Mouse (Mus musculus): ENCODE data around the gene Ggta1. TPM values are rescaled to one million over a fixed set of nuclear protein-coding genes. Genes with fewer than 3 reads are reported as not detected.
"Not testable (repeated sequence)": the region's sequence is repeated elsewhere in the genome, so short reads cannot be mapped to it uniquely, and the experiment has no call there.

The Ggta1 gene
- polyA plus RNA-seq, 1 experiment, result 4.9 TPM

- Histone ChIP-seq H3K4me2 (ENCODE audit: low read depth) (no peak overlapping the region), H3ac (ENCODE audit: control insufficient read depth, insufficient read length) (no peak overlapping the region), H3K36me3 (ENCODE audit: control insufficient read depth, insufficient read depth) (no peaks in the 10 kb centered on the region), H3K27me3 (ENCODE audit: control insufficient read depth, insufficient read depth, insufficient read length) (no peaks in the 10 kb centered on the region), H3K79me2 (ENCODE audit: control insufficient read depth, insufficient read depth) (peaks cover 4% of the 10 kb centered on the region), H3K4me3 (no peak overlapping the region)
- TF ChIP-seq E2F4 (IDR thresholded peaks at IDR 0.05; ENCODE audit: insufficient read depth) (no peak), POLR2A (IDR thresholded peaks at IDR 0.05; ENCODE audit: insufficient read length, low read depth) (no peak)
Measured at GRCm38 (mm10) chr2:35453736-35454135, 9.3 kb downstream of the Ggta1 start.

GRCm38 (mm10) chr2:35452695-35453094 lies 10.3 kb downstream of the Ggta1 start:
- not testable (repeated sequence) for H3K36me3 ChIP-seq (ENCODE audit: control insufficient read depth, insufficient read depth); H3K4me2 ChIP-seq (ENCODE audit: low read depth); H3ac ChIP-seq (ENCODE audit: control insufficient read depth, insufficient read length); H3K79me2 ChIP-seq (ENCODE audit: control insufficient read depth, insufficient read depth); H3K27me3 ChIP-seq (ENCODE audit: control insufficient read depth, insufficient read depth, insufficient read length); H3K4me3 ChIP-seq

GRCm38 (mm10) chr2:35451484-35452050 lies 11.5 kb downstream of the Ggta1 start:
- peaks cover 4% of the 10 kb centered on the region for H3K79me2 ChIP-seq (ENCODE audit: control insufficient read depth, insufficient read depth)
- no peaks in the 10 kb centered on the region for H3K36me3 ChIP-seq (ENCODE audit: control insufficient read depth, insufficient read depth)
- no peaks in the 10 kb centered on the region for H3K27me3 ChIP-seq (ENCODE audit: control insufficient read depth, insufficient read depth, insufficient read length)
- H3K4me3 ChIP-seq, result no peak overlapping the region
- H3K4me2 ChIP-seq (ENCODE audit: low read depth), result no peak overlapping the region
- H3ac ChIP-seq (ENCODE audit: control insufficient read depth, insufficient read length), result no peak overlapping the region
- TF ChIP-seq USF1 (IDR thresholded peaks at IDR 0.05; ENCODE audit: low read depth) (no peak), TCF3 (IDR thresholded peaks at IDR 0.05; ENCODE audit: insufficient read length, low read depth) (no peak), E2F4 (IDR thresholded peaks at IDR 0.05; ENCODE audit: insufficient read depth) (no peak), REST (IDR thresholded peaks at IDR 0.05; ENCODE audit: insufficient read depth, insufficient read length) (no peak), TCF12 (IDR thresholded peaks at IDR 0.05; ENCODE audit: insufficient read depth, poor library complexity, severe bottlenecking) (no peak), MAX (IDR thresholded peaks at IDR 0.05; ENCODE audit: low read depth) (no peak), SRF (IDR thresholded peaks at IDR 0.05; ENCODE audit: control insufficient read depth, insufficient read length, low read depth) (no peak), MYOG (IDR thresholded peaks at IDR 0.05; ENCODE audit: control insufficient read depth in 1 of 3, insufficient read depth in 1 of 3, insufficient read length in 2 of 3, low read depth in 2 of 3) (no peak), MYOD1 (IDR thresholded peaks at IDR 0.05; ENCODE audit: control insufficient read depth in 1 of 3, insufficient read length in 2 of 3, low read depth in 2 of 3) (no peak), POLR2A (IDR thresholded peaks at IDR 0.05; ENCODE audit: insufficient read length, low read depth) (no peak), POLR2AphosphoS2 (IDR thresholded peaks at IDR 0.05; ENCODE audit: insufficient read length, low read depth) (no peak), CEBPB (IDR thresholded peaks at IDR 0.05; ENCODE audit: insufficient read depth, poor library complexity, severe bottlenecking) (no peak)

- no peaks in the 10 kb centered on the region for H3K27me3 ChIP-seq (ENCODE audit: control insufficient read depth, insufficient read depth, insufficient read length)
- H3K36me3 ChIP-seq (ENCODE audit: control insufficient read depth, insufficient read depth), result no peaks in the 10 kb centered on the region
- peaks cover 4% of the 10 kb centered on the region for H3K79me2 ChIP-seq (ENCODE audit: control insufficient read depth, insufficient read depth)
- no peak overlapping the region for H3K4me2 ChIP-seq (ENCODE audit: low read depth)
- TF ChIP-seq TCF3 (IDR thresholded peaks at IDR 0.05; ENCODE audit: insufficient read length, low read depth), result no peak
- no peak for TF ChIP-seq POLR2AphosphoS2 (IDR thresholded peaks at IDR 0.05; ENCODE audit: insufficient read length, low read depth)
- no peak for TF ChIP-seq E2F4 (IDR thresholded peaks at IDR 0.05; ENCODE audit: insufficient read depth)
- no peak for TF ChIP-seq CEBPB (IDR thresholded peaks at IDR 0.05; ENCODE audit: insufficient read depth, poor library complexity, severe bottlenecking)
- no peak for TF ChIP-seq MAX (IDR thresholded peaks at IDR 0.05; ENCODE audit: low read depth)
- no peak for TF ChIP-seq MYOG (IDR thresholded peaks at IDR 0.05; ENCODE audit: control insufficient read depth in 1 of 3, insufficient read depth in 1 of 3, insufficient read length in 2 of 3, low read depth in 2 of 3)
- TF ChIP-seq POLR2A (IDR thresholded peaks at IDR 0.05; ENCODE audit: insufficient read length, low read depth), result no peak
- TF ChIP-seq MYOD1 (IDR thresholded peaks at IDR 0.05; ENCODE audit: control insufficient read depth in 1 of 3, insufficient read length in 2 of 3, low read depth in 2 of 3), result no peak
- no peak for TF ChIP-seq TCF12 (IDR thresholded peaks at IDR 0.05; ENCODE audit: insufficient read depth, poor library complexity, severe bottlenecking)
- TF ChIP-seq REST (IDR thresholded peaks at IDR 0.05; ENCODE audit: insufficient read depth, insufficient read length), result no peak
- no peak for TF ChIP-seq SRF (IDR thresholded peaks at IDR 0.05; ENCODE audit: control insufficient read depth, insufficient read length, low read depth)
- no peak for TF ChIP-seq USF1 (IDR thresholded peaks at IDR 0.05; ENCODE audit: low read depth)
- no peak overlapping the region for H3ac ChIP-seq (ENCODE audit: control insufficient read depth, insufficient read length)
- H3K4me3 ChIP-seq, result no peak overlapping the region
Measured at GRCm38 (mm10) chr2:35450856-35451255, 12.2 kb downstream of the Ggta1 start.

GRCm38 (mm10) chr2:35449687-35450622 lies 13.1 kb downstream of the Ggta1 start:
- Histone ChIP-seq H3K36me3 (ENCODE audit: control insufficient read depth, insufficient read depth) (no peaks in the 10 kb centered on the region), H3K79me2 (ENCODE audit: control insufficient read depth, insufficient read depth) (peaks cover 4% of the 10 kb centered on the region), H3K4me3 (no peak overlapping the region), H3K4me2 (ENCODE audit: low read depth) (no peak overlapping the region), H3K27me3 (ENCODE audit: control insufficient read depth, insufficient read depth, insufficient read length) (no peaks in the 10 kb centered on the region), H3ac (ENCODE audit: control insufficient read depth, insufficient read length) (no peak overlapping the region)
- TF ChIP-seq SRF (IDR thresholded peaks at IDR 0.05; ENCODE audit: control insufficient read depth, insufficient read length, low read depth) (no peak), MYOG (IDR thresholded peaks at IDR 0.05; ENCODE audit: control insufficient read depth in 1 of 3, insufficient read depth in 1 of 3, insufficient read length in 2 of 3, low read depth in 2 of 3) (peak in 2 of 3 experiments; percentile 51 to 73), MYOD1 (IDR thresholded peaks at IDR 0.05; ENCODE audit: control insufficient read depth in 1 of 3, insufficient read length in 2 of 3, low read depth in 2 of 3) (peak in 1 of 3 experiments; percentile 52)

All from myocyte (in vitro differentiated cells).